Mouse (Mus musculus): Measurements from ENCODE around the gene Usp51. TPM values are rescaled to one million over a fixed set of nuclear protein-coding genes. Genes with fewer than 3 reads are reported as not detected.
"Not testable (repeated sequence)": the region's sequence is repeated elsewhere in the genome, so short reads cannot be mapped to it uniquely, and the experiment has no call there.

The Usp51 gene
- total RNA-seq (2014; fragmentation: Nextera tagmentation) (0.42 and 1.1 TPM in 2 replicates), total RNA-seq (2017) (0.57 and 2.0 TPM in 2 replicates)

GRCm38 (mm10) chrX:153006387-153006841 lies at the start of gene Usp51:
Usp51 (plus strand) TSS chrX:153006469.
- ATAC-seq (replicated peaks; ENCODE audit: low FRiP score, low TSS enrichment, poor library complexity, severe bottlenecking) = peak; percentile 81

- no peak for ATAC-seq (replicated peaks; ENCODE audit: low FRiP score, low TSS enrichment, poor library complexity, severe bottlenecking)
Measured at GRCm38 (mm10) chrX:152969606-152970005, 36.7 kb upstream of the Usp51 start.

- not testable (repeated sequence) for ATAC-seq (replicated peaks; ENCODE audit: low FRiP score, low TSS enrichment, poor library complexity, severe bottlenecking)
Measured at GRCm38 (mm10) chrX:152973476-152974203, 32.6 kb upstream of the Usp51 start.

GRCm38 (mm10) chrX:152974204-152974661 lies 32.0 kb upstream of the Usp51 start:
- no peak for ATAC-seq (replicated peaks; ENCODE audit: low FRiP score, low TSS enrichment, poor library complexity, severe bottlenecking)

GRCm38 (mm10) chrX:152976538-152976937 lies 29.7 kb upstream of the Usp51 start:
- ATAC-seq (replicated peaks; ENCODE audit: low FRiP score, low TSS enrichment, poor library complexity, severe bottlenecking) = no peak

GRCm38 (mm10) chrX:152985009-152985408 lies 21.3 kb upstream of the Usp51 start:
- ATAC-seq (replicated peaks; ENCODE audit: low FRiP score, low TSS enrichment, poor library complexity, severe bottlenecking) = peak; percentile 90

GRCm38 (mm10) chrX:152989852-152990251 lies 16.4 kb upstream of the Usp51 start:
- ATAC-seq (replicated peaks; ENCODE audit: low FRiP score, low TSS enrichment, poor library complexity, severe bottlenecking) = not testable (repeated sequence)

GRCm38 (mm10) chrX:152996105-152996504 lies 10.2 kb upstream of the Usp51 start:
- peak; percentile 81 for ATAC-seq (replicated peaks; ENCODE audit: low FRiP score, low TSS enrichment, poor library complexity, severe bottlenecking)

DNA sequence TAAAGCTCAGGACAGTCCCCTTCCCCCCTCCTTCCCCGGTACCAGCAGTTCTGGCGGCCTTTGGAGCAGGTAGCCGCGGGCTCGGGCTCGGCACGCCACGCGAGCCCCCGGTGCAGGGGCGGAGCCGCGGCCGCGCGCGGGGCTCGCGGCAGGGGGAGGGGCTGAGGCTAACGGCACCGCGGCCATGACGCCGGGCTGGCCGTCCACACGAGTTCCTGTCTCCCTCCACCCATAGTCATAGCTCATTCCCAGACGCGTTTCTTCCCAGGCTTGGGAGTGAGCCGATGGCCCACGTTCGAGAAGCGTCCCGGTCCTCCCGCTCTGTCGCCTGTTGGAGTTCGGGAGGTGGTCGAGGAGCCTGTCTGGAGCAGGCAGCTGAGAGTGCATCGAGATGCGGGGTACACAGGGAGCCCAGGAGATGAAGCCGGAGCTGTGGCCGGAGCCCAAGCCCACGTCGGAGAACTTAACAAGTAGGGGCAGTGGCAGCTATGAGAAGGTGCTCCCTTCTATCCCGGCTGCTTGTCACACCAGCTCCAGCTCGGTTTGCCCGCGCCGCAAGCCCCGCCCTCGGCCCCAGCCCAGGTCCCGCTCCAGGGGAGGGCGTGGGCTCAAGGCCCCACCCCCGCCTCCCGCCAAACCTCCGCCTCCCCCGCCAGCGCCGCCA lies 884 bp downstream of the Usp51 start:
- peak; percentile 95 for ATAC-seq (replicated peaks; ENCODE audit: low FRiP score, low TSS enrichment, poor library complexity, severe bottlenecking)

DNA sequence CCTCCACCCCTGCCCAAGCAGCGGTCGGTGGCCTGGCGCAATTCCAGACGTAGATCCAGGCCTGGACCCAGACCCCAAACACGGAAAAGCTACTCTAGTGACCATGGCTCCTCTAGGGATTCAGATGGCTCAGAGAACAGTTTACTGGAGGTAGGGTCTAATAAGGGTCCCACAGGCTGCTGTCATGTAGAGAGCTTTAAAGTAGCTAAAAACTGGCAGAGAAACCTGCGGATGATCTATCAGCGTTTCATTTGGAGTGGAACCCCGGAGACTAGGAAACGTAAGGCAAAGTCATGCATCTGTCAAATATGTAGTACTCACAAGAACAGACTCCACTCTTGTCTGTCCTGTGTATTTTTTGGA lies 1.4 kb downstream of the Usp51 start:
- no peak for ATAC-seq (replicated peaks; ENCODE audit: low FRiP score, low TSS enrichment, poor library complexity, severe bottlenecking)

GRCm38 (mm10) chrX:153025255-153025654 lies 19.0 kb downstream of the Usp51 start:
- ATAC-seq (replicated peaks; ENCODE audit: low FRiP score, low TSS enrichment, poor library complexity, severe bottlenecking) = peak; percentile 74

DNA sequence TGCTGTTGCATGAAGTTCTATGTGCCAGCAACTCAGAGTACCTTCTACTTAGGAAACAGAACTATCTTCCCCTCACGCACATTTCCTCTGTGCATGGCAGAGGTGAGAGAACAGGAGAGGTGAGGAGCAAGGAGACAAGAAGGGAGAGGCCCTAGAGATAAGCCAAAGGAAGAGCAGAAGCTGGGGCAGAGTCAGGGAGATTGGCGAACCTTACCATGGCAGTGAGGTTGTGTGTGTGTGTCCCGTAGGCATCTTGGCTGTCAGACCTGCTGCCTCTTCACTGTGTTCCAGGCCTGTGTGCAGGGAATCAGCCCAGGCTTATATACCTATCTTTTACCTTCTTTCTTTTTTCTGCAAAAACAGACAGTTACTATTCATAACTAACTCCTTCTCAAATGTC lies 19.4 kb downstream of the Usp51 start:
- ATAC-seq (replicated peaks; ENCODE audit: low FRiP score, low TSS enrichment, poor library complexity, severe bottlenecking) = peak; percentile 70

- not testable (repeated sequence) for ATAC-seq (replicated peaks; ENCODE audit: low FRiP score, low TSS enrichment, poor library complexity, severe bottlenecking)
Measured at GRCm38 (mm10) chrX:153031547-153031946, 25.3 kb downstream of the Usp51 start.

DNA sequence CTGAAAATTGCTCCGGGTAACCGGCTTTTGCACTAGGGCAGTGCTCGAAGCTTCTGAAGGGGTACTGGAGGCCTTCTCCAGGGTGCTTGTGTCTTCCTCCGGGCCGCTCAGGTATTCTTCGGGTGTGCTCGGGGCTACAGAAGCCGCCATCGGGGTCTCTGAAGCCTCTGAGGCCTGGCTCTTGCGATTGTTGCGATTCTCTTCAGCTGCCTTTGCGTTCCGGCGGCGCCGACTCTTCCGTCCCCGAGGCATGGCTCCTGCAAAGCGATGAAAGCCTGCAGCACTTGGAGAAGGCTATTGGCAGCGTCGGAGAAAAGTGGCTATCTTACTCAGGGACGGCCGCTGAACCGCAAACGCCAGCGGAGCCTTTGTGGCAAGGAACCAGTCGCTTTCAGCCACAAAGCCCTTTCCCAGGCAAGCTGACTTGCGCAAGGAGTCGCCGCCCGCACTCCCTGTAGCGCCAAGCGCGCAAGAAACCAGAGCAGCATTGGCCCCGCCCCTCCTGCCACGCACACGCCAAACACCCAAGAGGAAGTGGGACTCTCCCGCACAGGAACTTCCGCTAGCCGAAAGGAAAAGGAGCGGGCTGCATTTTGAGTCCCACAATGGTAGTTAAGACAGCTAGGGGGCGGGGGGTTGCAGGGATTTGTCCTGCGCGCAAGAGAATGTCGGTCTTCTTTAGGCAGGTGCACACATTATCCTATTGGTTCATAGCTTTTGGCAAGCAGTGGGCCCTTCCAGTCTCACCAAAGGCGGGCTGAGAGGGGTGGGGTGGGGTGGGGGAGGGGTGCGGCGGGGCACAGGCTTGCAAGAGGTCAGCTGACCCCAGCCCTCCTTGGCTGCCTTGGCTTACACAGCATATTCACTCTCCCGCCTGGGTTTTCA lies 31.1 kb downstream of the Usp51 start, which contains the start of gene Mageh1:
Gene Mageh1, minus strand, starts transcription at position 489 of the 885 bp plus-strand sequence.
- peak; percentile 95 for ATAC-seq (replicated peaks; ENCODE audit: low FRiP score, low TSS enrichment, poor library complexity, severe bottlenecking)

GRCm38 (mm10) chrX:153037972-153038744 lies 31.9 kb downstream of the Usp51 start:
- not testable (repeated sequence) for ATAC-seq (replicated peaks; ENCODE audit: low FRiP score, low TSS enrichment, poor library complexity, severe bottlenecking)
